Mouse (Mus musculus): ENCODE data around the gene Glra1.

Gene Glra1

GRCm38 (mm10) chr11:55470761-55471160 is 137.2 kb downstream of the Glra1 start:
- no peak for TF ChIP-seq GATA4 (IDR thresholded peaks at IDR 0.05; ENCODE audit: insufficient replicate concordance, low read length)

DNA sequence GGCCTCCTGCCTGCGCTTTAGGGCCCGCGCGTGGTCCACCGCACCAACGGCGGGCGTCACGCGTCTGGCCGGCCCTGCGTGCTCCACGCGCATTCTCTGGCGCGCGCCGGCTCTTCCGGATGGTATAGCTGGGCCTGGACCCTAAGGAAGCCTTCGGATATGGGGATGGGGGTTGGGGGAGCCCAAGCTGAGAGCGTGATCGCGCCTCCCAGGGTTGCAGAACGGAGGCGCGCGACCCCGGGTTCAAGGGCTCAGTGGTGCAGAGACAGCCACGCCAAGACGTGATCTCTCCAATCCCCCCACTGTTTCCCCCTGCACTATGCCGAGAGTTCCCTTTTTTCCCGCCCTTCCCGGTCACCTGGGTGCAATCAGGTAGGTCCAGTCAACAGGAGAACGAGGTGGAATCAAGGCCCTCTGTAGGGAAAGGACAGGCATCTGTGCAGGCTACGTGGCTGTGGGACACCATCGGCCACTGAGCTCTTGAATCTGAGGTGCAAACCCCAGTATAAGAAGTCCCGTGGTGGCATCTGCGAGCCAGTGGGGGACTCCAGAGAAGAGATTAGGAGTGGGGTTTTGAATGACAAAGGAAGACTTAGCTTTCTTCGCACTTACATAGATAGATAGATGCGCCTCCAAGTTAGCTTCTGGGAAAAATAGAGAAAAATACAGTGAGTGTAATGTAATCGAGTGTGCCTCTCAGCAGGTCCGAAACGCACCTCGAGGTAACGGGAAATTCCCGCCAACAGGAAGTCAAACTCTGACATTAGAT is 137.9 kb downstream of the Glra1 start:
- TF ChIP-seq GATA4 (IDR thresholded peaks at IDR 0.05; ENCODE audit: insufficient replicate concordance, low read length) = no peak

- TF ChIP-seq GATA4 (IDR thresholded peaks at IDR 0.05; ENCODE audit: insufficient replicate concordance, low read length) = peak; percentile 35; the same call in 1 of the 2 replicates
Observed at GRCm38 (mm10) chr11:55469048-55469843, 138.8 kb downstream of the Glra1 start, which contains the start of gene G3bp1. TSS of gene G3bp1 (plus strand) at chr11:55469685.

GRCm38 (mm10) chr11:55468611-55469047 is 139.4 kb downstream of the Glra1 start:
- no peak for TF ChIP-seq GATA4 (IDR thresholded peaks at IDR 0.05; ENCODE audit: insufficient replicate concordance, low read length)

DNA sequence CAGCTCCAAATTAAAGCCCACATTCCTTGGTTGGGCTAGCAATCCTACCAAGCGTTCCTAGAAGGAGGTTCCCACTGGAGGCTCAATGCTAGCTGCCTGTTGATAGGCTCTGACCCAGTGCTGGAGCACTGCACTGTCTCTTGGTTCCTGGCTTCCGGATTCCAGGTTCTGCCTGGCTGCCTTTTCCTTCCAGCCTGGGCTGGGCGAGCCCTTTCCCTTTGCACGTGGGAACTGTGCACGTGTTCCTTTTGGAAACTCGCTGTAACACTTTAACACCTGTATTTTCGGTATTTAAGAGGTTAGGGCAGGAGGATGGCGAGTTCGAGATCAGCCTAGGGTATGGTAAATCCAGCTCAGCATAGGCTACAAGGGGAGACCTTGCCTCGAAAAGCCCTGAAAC is 140.0 kb downstream of the Glra1 start:
- no peak for TF ChIP-seq GATA4 (IDR thresholded peaks at IDR 0.05; ENCODE audit: insufficient replicate concordance, low read length)

- no peak for TF ChIP-seq GATA4 (IDR thresholded peaks at IDR 0.05; ENCODE audit: insufficient replicate concordance, low read length)
Observed at GRCm38 (mm10) chr11:55465177-55465576, 142.8 kb downstream of the Glra1 start.

DNA sequence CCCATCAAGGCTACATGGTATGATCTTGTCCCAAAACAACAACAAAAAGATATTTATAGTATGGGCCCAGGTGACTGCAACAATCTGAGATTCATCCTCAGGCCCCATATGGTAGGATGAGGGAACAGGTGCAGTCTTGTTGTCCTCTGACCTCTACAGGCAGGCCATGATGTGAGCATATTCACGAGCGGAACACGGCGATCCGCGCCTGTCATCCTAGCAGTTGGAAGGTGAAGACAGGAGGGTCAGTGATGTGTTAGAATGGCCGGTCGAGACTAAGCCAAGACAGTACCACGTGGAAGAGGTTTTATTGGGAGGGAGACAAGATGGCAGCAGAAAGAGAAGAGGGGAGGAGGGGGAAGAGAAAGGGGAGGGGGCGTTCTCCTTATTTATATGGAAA is 143.3 kb downstream of the Glra1 start:
- TF ChIP-seq GATA4 (IDR thresholded peaks at IDR 0.05; ENCODE audit: insufficient replicate concordance, low read length) = no peak

Data from liver, adult (tissue).